Mouse (Mus musculus) neural tube, embryonic 13.5 days (tissue): ENCODE results near the gene Tnfsf13b. TPM values are rescaled to one million over a fixed set of nuclear protein-coding genes. Genes with fewer than 3 reads are reported as not detected.

Experiments
- ATAC-seq: fragments of 200-750 bp; cut with Nextera tagmentation; 2 replicates; pipeline ENCODE4 v1.8.0; 2017; ENCODE audit warnings: low read depth, mild to moderate bottlenecking, moderate TSS enrichment, moderate library complexity
- H3K27ac ChIP-seq: fragments of 300-500 bp; sonication (generic); replicated peaks from 2 replicates; pipeline ENCODE4 v1.5.1; 2015; ENCODE audit warnings: moderate library complexity, mild to moderate bottlenecking, inconsistent platforms
- H3K27me3 ChIP-seq: fragments of 300-500 bp; sonication (generic); 2 replicates; pipeline ENCODE4 v1.6.1; 2015; ENCODE audit warnings: mild to moderate bottlenecking, inconsistent platforms
- H3K36me3 ChIP-seq: fragments of 300-500 bp; sonication (generic); 2 replicates; pipeline ENCODE4 v1.6.1; 2015; ENCODE audit warnings: mild to moderate bottlenecking, inconsistent platforms
- H3K4me1 ChIP-seq: fragments of 300-500 bp; sonication (generic); replicated peaks from 2 replicates; pipeline ENCODE4 v1.6.1; 2015; ENCODE audit warnings: inconsistent platforms
- H3K4me2 ChIP-seq: fragments of 300-500 bp; sonication (generic); 2 replicates; pipeline ENCODE4 v1.6.1; 2015; ENCODE audit warnings: inconsistent platforms, mild to moderate bottlenecking, moderate library complexity
- H3K4me3 ChIP-seq: fragments of 300-500 bp; sonication (generic); 2 replicates; pipeline ENCODE4 v1.5.1; 2015; ENCODE audit warnings: mild to moderate bottlenecking, inconsistent platforms
- H3K9ac ChIP-seq: fragments of 300-500 bp; sonication (generic); 2 replicates; pipeline ENCODE4 v1.6.1; 2015; ENCODE audit warnings: moderate library complexity, mild to moderate bottlenecking, inconsistent platforms
- H3K9me3 ChIP-seq: fragments of 300-500 bp; sonication (generic); 2 replicates; pipeline ENCODE4 v1.6.1; 2016; ENCODE audit warnings: inconsistent platforms
- WGBS: fragments of 180-500 bp; shearing (Covaris S2); methylation state at CpG from one replicate; pipeline ENCODE4 v1.1.7; 2015; 5-methylcytosine and 5-hydroxymethylcytosine counted together
- polyA plus RNA-seq: library from polyadenylated mRNA; unstranded; fragments of >200 nt; fragmentation: Nextera tagmentation; extraction: Ambion mirVana; gene quantifications from 2 replicates; pipeline ENCODE4 v1.2.1, GENCODE M21; 2015

Gene Tnfsf13b
- polyA plus RNA-seq = 2.3 and 3.0 TPM in 2 replicates

GRCm38 (mm10) chr8:10006156-10006985, at the start of gene Tnfsf13b:
Gene Tnfsf13b, plus strand, starts transcription at chr8:10006467.
- H3K9me3 ChIP-seq = no peaks in the 10 kb centered on the region
- H3K36me3 ChIP-seq = no peaks in the 10 kb centered on the region
- H3K4me2 ChIP-seq = peak within 1 kb of the TSS; percentile 68
- WGBS = 61% methylated on average over 16 of the region's 16 CpGs
- H3K27me3 ChIP-seq = no peaks in the 10 kb centered on the region
- H3K4me3 ChIP-seq = peak within 1 kb of the TSS; percentile 42
- peak within 1 kb of the TSS; percentile 30 for H3K27ac ChIP-seq
- peak within 1 kb of the TSS; percentile 59 for H3K9ac ChIP-seq
- H3K4me1 ChIP-seq = peaks cover 14% of the 10 kb centered on the region
- ATAC-seq = peak; percentile 65

DNA sequence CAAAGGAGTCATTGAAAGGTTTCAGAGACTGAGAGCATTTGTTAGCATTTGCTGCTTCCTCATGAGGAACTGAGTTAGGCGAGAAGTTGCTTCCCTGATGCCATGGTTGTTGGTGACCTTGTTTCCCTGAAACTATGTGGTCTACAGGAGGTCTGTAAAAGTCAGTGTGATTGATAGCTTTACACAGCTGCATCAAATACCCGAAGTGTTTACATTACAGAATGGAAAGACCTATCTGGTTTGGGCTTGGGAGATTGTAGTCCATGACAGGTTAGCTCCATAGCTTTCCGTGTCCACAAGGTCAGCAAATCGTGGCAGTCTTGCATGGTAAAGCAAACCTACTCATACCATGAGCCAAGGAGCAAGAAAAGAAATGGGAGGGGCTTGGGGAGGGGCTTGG, 47.9 kb upstream of the Tnfsf13b start:
- Histone ChIP-seq H3K9ac (no peak overlapping the region), H3K4me2 (no peak overlapping the region), H3K4me1 (no peaks in the 10 kb centered on the region), H3K27ac (no peak overlapping the region), H3K9me3 (no peaks in the 10 kb centered on the region), H3K4me3 (no peak overlapping the region), H3K27me3 (no peaks in the 10 kb centered on the region), H3K36me3 (no peaks in the 10 kb centered on the region)
- WGBS = 67% methylated on average over 4 of the region's 4 CpGs
- no peak for ATAC-seq

- H3K36me3 ChIP-seq = no peaks in the 10 kb centered on the region
- no peak overlapping the region for H3K27ac ChIP-seq
- H3K4me2 ChIP-seq = no peak overlapping the region
- no peak overlapping the region for H3K9ac ChIP-seq
- no peaks in the 10 kb centered on the region for H3K9me3 ChIP-seq
- H3K4me3 ChIP-seq = no peak overlapping the region
- H3K4me1 ChIP-seq = no peaks in the 10 kb centered on the region
- no peaks in the 10 kb centered on the region for H3K27me3 ChIP-seq
- no peak for ATAC-seq
- WGBS = 92% methylated on average over 2 of the region's 2 CpGs
Measured at GRCm38 (mm10) chr8:9959919-9960318, 46.3 kb upstream of the Tnfsf13b start.

DNA sequence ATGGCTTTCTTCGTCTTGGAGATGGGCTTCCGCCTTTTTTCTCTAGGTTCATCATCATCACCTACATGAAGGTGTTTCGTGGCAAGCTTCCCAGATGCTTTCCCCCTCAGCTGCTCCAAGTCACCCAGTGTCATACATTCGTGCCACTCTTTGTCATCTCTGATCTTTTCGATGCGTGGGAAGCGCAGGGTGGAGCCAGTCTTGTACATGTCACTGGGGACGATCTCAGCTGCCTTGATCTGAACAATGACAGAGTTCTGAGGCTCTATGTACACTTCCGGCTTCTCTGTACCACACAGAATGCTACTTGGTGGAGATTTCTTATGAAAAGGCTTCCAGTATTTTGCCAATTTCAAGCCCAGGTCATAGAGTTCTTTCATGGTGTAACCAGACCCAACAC, 34.4 kb upstream of the Tnfsf13b start:
- WGBS = 95% methylated on average over 9 of the region's 9 CpGs
- Histone ChIP-seq H3K4me2 (no peak overlapping the region), H3K36me3 (peaks cover 43% of the 10 kb centered on the region), H3K9ac (no peak overlapping the region), H3K27ac (no peak overlapping the region), H3K4me1 (peaks cover 16% of the 10 kb centered on the region), H3K27me3 (no peaks in the 10 kb centered on the region), H3K9me3 (no peaks in the 10 kb centered on the region), H3K4me3 (no peak overlapping the region)
- ATAC-seq = no peak

- Histone ChIP-seq H3K27me3 (no peaks in the 10 kb centered on the region), H3K36me3 (peaks cover 28% of the 10 kb centered on the region), H3K4me2 (peak overlapping the region; percentile 66), H3K4me1 (peaks cover 41% of the 10 kb centered on the region), H3K4me3 (peak overlapping the region; percentile 83), H3K9ac (peak overlapping the region; percentile 77), H3K27ac (no peak overlapping the region), H3K9me3 (no peaks in the 10 kb centered on the region)
- ATAC-seq = no peak
- 57% methylated on average over 5 of the region's 5 CpGs for WGBS
Measured at GRCm38 (mm10) chr8:9975276-9975675, 31.0 kb upstream of the Tnfsf13b start.

DNA sequence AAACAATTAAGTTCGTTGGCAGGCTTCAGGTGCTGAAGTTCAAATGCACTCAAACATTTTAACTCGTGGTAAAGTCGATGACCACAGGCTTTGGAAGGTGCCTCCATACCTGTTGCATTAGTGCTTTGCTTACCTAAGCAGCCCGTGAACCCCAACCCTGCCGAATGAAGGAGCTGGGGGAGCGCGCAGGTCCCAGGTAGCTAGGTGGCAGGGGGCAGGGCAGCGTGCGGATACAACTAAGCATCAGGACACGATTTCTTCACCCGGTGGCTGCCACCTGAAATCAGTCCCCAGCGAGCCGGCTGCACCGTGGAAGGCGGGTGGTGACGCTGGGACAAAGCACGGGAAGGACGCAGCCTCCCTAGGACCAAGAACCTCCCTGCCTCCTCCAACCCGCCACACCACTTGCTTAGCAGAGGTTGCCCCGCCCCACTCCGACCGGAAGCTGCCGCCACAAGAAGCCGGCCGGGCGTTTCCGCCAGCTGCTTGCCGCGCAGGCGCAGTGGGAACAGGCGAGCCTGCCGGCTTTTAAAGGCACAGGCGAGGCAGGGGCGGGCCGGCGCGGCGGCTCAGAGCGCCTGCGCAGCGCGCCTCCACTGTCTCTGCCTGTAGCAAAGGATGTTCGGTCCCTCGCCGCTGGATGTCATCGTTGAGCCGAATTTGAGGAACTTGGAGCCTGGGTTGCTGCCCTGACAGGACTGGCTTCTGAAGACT, 30.2 kb upstream of the Tnfsf13b start:
- Histone ChIP-seq H3K4me2 (peak overlapping the region; percentile 66), H3K36me3 (peaks cover 25% of the 10 kb centered on the region), H3K27ac (peak overlapping the region; percentile 61; the same call in 1 of the 2 replicates), H3K4me3 (peak overlapping the region; percentile 83), H3K4me1 (peaks cover 46% of the 10 kb centered on the region), H3K9me3 (no peaks in the 10 kb centered on the region), H3K9ac (peak overlapping the region; percentile 77), H3K27me3 (no peaks in the 10 kb centered on the region)
- WGBS = under 1% methylated on average over 47 of the region's 47 CpGs
- peak; percentile 95 for ATAC-seq

DNA sequence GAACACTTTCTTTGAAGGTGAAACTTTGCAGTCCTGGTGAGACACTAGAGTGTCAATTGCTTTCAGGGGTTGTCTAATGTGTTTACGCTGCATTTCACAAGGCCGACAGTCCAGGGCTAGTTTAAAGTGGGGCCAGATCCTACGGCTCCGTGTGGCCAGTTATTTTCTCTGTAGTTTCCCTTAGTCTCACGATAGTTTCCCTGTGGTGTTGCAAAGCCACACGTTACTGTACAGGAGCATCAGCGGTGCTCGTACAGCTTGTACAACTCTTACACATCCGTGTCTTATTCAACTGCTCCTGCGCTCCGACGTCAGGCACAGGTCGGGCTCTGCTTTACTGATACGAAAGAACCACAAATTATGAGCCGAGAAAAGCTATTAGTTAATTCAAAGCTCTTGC, 29.3 kb upstream of the Tnfsf13b start:
- H3K9me3 ChIP-seq = no peaks in the 10 kb centered on the region
- peaks cover 16% of the 10 kb centered on the region for H3K36me3 ChIP-seq
- peaks cover 48% of the 10 kb centered on the region for H3K4me1 ChIP-seq
- H3K4me2 ChIP-seq = peak overlapping the region; percentile 86
- H3K9ac ChIP-seq = peak overlapping the region; percentile 93
- WGBS = 33% methylated on average over 15 of the region's 15 CpGs
- peak overlapping the region; percentile 94 for H3K4me3 ChIP-seq
- H3K27ac ChIP-seq = peak overlapping the region; percentile 90; the same call in 1 of the 2 replicates
- H3K27me3 ChIP-seq = no peaks in the 10 kb centered on the region
- ATAC-seq = peak; percentile 20

GRCm38 (mm10) chr8:9977573-9978314, 28.5 kb upstream of the Tnfsf13b start, which contains the start of the genes Lig4 and Abhd13:
Gene Lig4, minus strand, starts transcription at chr8:9977686.
Gene Abhd13, plus strand, starts transcription at chr8:9977707.
- Histone ChIP-seq H3K9me3 (no peaks in the 10 kb centered on the region), H3K9ac (peak within 1 kb of the TSS; percentile 93), H3K27me3 (no peaks in the 10 kb centered on the region), H3K4me1 (peaks cover 48% of the 10 kb centered on the region), H3K4me3 (peak within 1 kb of the TSS; percentile 94), H3K4me2 (peak within 1 kb of the TSS; percentile 86), H3K36me3 (peaks cover 8% of the 10 kb centered on the region), H3K27ac (peak within 1 kb of the TSS; percentile 90)
- WGBS = under 1% methylated on average over 64 of the region's 68 CpGs
- peak; percentile 71 for ATAC-seq

DNA sequence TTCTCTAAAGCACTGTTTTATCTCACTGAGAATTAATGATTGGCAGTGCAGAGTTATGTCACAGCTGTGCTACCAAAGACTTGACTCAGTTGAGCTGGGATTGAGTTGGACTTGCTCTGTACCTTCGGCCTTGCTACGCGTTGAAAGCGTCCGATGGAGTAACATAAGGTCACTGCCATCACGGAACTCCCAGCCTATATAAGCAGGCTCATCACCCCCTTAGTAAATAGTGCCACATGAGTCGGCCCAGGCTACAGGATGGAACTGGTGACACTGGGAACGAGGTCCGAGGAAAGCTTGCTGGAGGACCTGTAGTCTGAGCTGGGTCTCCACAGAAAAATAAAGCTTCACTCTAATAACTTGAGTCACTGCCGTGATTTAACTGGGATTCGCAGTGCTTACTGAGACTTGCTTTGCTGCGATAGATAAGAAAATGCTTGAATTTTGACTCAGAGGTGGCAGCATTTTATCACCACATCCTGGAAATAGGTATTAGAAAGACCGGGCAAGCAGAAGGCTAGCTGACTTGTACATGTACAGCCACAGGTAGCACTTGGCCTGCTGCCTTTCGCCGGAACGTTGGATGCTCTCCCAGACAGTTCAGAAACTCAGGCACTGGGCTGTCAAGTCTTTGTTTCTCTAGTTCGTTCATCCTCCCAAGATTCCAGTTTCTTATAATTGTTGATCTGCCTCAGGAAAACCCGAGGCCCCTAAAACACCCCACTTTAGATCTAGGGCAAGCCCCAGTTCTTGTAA, 27.6 kb upstream of the Tnfsf13b start:
- peak overlapping the region; percentile 86 for H3K4me2 ChIP-seq
- H3K36me3 ChIP-seq = no peaks in the 10 kb centered on the region; the same call in 1 of the 2 replicates
- peak overlapping the region; percentile 93 for H3K9ac ChIP-seq
- H3K4me3 ChIP-seq = peak overlapping the region; percentile 94
- H3K9me3 ChIP-seq = no peaks in the 10 kb centered on the region
- H3K27ac ChIP-seq = no peak overlapping the region
- 66% methylated on average over 18 of the region's 18 CpGs for WGBS
- no peak for ATAC-seq
- H3K27me3 ChIP-seq = no peaks in the 10 kb centered on the region
- peaks cover 48% of the 10 kb centered on the region for H3K4me1 ChIP-seq

GRCm38 (mm10) chr8:9979746-9980145, 26.5 kb upstream of the Tnfsf13b start:
- H3K9me3 ChIP-seq = no peaks in the 10 kb centered on the region
- 77% methylated on average over 1 of the region's 1 CpGs for WGBS
- H3K9ac ChIP-seq = no peak overlapping the region
- no peak for ATAC-seq
- H3K27me3 ChIP-seq = no peaks in the 10 kb centered on the region
- H3K4me2 ChIP-seq = no peak overlapping the region
- H3K4me3 ChIP-seq = no peak overlapping the region
- H3K36me3 ChIP-seq = no peaks in the 10 kb centered on the region; the same call in 1 of the 2 replicates
- H3K27ac ChIP-seq = no peak overlapping the region
- peaks cover 45% of the 10 kb centered on the region for H3K4me1 ChIP-seq

DNA sequence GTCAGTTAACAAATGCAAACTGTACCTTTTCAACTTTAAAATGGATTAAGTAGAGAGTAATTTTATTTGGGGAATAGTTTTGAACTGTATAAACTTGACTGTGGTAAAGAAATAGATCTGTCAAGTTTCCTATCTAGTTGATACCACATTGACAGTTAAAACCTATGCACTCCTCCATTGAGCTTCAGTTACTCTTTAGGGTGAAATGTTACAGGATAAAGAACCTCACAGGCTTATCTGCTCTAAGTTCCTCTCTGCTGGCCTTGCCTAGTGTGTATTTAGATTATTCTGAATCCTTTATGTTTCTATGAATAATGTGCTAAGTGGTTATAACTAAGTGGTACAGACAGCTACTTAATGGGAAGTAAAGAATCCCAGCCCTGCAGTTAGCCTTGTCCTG, 26.1 kb upstream of the Tnfsf13b start:
- Histone ChIP-seq H3K4me3 (no peak overlapping the region), H3K4me1 (peaks cover 41% of the 10 kb centered on the region), H3K27me3 (no peaks in the 10 kb centered on the region), H3K27ac (no peak overlapping the region), H3K9ac (no peak overlapping the region), H3K4me2 (no peak overlapping the region), H3K9me3 (no peaks in the 10 kb centered on the region), H3K36me3 (no peaks in the 10 kb centered on the region; the same call in 1 of the 2 replicates)
- ATAC-seq = no peak
